Mouse (Mus musculus): Measurements from ENCODE around the gene Arhgef25.

DNA sequence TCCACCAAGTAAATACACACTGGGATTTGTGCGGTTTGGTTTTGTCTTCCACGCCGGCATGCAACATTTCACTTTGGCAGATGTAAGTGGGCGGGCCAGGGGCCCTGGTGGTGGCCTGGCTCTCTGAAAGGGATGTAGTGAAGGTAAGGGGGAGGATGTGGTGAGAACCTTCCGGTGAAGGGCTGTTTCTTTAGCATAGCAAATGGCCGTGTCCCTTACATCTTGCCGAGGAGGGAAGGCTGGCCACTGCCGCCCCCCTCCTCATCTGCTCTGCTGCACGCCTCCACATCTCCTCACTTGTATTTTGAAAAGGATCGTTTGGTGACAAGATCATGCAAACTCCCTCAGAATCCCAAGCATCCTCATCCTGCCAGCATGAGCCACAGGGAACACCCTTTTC lies 35.8 kb upstream of the Arhgef25 start:
- TF ChIP-seq CTCF (conservative IDR thresholded peaks at IDR 0.05; ENCODE audit: insufficient read depth, insufficient read length, low read depth, low read length): no peak
- TF ChIP-seq POLR2A (IDR thresholded peaks at IDR 0.05; ENCODE audit: low read depth, low read length): no peak

Data from kidney, adult 2 months (tissue).